Mouse (Mus musculus): ENCODE data around the gene Gpr85.
A peak's percentile ranks its signal among the peaks of the same experiment; 100 is the strongest.
"Not testable (repeated sequence)": the region's sequence is repeated elsewhere in the genome, so short reads cannot be mapped to it uniquely, and the experiment has no call there.

Gene Gpr85

DNA sequence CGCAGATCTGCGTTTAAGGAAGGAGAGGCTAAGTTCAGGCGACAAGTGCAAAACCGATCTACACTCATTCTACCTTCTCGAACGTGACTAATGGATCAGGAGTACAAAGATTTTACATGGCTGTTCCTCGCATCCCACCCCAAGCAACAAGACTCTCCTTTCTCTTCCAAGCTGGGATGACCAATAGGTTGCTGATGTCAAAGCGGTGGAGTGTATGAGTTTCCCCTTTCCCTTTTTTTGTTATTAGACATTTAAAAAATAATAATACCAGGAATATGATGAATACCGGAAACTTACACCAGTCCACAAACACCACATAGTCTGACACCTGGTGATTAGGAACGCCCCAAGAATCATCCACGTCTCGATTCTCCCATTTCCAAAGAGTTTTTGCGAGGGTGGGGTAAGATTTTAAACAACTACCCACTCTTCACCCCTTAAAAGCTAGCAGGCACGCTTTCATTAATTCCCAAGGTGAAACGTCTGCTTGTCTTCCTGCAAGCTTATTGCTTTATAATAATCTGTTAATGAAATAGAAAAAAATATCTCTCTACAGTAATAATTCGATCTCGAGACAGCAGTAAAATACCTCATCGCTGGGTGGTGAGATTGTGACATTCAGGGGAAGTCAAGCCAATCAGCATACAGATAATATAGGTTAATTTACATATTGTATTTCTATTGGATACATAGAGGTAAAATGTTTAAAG is at the start of gene Gpr85:
TSS of gene Gpr85 (minus strand) at position 598 of the 710 bp plus-strand sequence.
- no peak for DNase-seq

DNA sequence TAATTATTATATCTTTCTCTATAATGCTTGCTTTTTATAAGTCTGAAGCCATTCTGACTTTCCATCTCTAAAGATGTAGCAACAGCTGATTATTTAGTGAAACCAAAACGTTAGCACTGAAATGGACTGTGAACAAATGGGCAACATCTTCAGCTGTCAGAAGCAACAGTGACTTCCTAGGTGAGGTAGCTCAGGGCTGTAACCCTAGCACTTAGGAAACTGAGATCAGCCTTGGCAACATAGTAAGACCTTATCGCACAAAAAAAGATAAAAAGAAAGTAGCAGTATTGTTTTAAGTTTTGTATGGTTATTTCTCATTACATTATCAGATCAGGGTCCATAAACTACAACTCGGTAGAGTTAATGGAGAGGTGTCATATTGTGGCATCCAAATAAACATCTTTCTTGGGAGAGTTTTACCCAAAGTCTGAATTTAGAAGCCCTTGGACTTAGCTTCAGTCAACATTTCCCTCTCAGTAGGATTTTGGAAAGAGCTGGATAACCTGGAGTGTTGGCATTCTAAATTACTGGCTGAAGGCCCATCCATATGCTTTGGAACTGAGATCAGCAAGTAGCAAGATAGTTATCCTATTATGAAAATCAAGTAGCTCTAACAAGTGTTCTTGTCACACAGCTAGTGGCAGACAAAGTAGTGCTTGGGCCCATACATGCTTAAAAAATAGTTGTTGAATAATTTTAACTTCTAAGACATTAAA is 45.3 kb upstream of the Gpr85 start:
- DNase-seq: no peak

DNA sequence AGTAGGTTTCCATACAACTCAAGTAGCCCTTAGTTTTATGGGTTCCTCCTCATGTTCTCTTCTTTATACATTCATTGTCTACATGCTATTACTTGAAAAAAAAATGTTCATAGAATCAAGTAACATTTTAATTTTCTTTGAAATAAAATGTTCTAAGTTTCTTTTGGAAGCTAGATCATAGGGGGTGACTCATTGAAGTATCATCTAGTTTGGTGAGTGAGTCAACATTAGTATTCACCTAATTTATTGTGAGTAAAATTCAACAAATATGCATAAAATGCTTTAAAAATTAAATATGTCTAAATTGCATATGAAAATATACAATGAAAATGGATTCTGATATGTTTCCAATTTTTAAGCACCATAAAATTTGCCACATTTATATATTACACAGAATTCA is 43.2 kb upstream of the Gpr85 start:
- no peak for DNase-seq

DNA sequence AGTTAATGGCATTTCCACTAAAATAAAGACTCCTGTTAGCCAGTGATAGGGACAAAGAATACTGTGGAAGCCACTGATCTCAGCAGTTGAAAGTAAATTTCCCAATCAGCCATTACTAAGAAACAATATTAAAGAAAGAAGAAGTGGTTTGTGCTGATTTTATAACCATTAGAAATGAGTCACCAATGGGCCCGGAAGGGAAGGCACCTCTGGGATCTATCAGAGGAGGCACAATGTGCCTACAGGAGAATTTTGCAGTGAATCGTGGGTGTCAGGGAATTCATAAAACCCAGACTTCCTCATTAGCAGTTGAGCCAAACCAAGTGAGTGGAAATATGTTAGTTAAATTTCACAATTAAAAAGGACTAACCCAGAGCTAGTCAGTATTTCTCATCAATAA is 34.2 kb upstream of the Gpr85 start:
- DNase-seq: no peak

DNA sequence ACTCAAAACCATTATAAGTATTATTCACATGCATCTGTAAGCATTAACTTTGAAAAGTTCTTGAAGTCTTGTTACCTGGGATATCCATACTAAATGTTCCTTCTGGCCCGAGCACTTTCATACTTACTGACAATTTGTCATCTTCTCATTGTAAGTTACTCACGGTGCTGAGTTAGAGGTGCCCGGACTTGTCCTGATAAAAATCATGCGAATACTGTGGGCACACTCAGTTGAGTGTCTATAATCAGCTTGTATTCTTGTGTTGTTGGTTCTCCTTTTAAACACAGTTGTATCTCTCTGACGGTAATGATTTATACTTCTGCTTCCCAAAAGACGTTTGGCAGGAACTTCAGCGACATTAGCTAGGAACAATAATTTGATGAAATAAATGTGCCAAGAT is 32.3 kb upstream of the Gpr85 start:
- peak in 1 of 2 experiments; percentile 3 for DNase-seq

DNA sequence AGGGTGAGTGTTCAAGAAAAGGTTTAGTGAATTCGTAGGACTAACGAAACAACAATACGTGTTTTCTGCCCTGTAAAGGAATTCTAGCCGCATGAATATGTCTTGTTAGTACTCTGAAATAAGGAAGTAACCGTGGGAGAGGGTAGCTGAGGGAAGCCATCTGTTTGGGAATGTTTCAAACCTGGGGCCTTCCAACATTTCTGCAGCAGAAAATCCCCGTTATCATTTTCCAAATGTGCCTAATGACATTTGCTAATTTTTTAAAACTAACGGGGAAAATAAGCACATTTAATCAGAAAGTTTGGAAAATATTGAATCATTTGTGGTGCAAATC is 31.9 kb upstream of the Gpr85 start:
- no peak for DNase-seq

DNA sequence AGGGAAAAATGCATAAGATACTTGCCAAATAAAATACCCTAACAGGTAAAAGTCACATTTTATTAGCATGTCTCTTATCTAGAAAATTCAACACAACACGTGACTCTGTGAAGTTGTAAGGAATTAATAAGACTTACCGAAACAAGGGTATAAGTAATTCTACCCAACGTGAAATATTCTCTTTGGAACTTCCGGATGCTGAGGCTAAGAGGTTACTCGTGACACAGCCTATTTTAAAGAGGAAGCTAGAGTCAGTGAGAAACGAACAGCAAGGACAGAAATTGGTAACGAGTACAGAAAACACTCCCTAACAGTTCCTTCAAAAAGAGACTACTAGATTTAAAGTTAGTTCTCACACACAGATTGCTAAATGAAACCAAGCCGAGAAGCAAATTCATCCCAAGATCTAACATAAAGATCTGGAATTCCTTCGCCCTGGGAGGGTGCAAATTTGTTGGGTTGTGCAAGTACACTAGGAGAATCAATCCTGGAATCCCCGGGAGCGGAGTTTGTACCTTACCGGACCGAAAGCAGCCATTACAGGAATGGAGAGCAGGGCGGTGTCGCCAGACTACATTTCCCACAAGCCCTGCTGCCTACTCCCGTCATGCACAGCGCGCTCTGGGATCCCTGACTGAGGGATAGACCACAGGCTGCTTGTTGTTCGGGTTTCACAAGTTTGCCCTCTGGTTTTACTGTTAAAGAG is 31.3 kb upstream of the Gpr85 start, which contains the start of gene 2610001J05Rik:
TSS of gene 2610001J05Rik (minus strand) at position 600 of the 706 bp plus-strand sequence.
- DNase-seq: peak; percentile 92

DNA sequence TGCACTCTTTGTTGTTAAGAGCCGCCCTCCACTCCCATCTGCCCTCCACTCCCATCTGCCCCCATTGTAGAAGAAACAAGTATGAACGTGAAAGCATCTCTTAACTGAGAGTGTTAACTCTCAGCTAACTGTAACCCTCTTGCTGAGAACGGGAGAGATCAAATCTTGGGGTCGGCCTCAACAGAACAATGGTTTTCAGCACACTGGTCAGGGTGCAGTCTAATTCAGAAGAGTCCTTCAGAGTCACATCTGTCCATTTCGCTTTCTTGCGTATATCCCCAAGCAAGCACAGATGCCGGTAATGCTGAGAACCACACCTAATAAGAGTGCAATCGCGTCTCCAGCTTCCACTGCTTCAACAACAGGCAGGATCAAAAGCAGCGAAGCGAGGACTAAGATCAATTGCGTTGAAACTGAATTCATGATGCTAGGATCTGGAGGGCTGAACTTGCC is 30.6 kb upstream of the Gpr85 start:
- DNase-seq: peak in 1 of 2 experiments; percentile 5

DNA sequence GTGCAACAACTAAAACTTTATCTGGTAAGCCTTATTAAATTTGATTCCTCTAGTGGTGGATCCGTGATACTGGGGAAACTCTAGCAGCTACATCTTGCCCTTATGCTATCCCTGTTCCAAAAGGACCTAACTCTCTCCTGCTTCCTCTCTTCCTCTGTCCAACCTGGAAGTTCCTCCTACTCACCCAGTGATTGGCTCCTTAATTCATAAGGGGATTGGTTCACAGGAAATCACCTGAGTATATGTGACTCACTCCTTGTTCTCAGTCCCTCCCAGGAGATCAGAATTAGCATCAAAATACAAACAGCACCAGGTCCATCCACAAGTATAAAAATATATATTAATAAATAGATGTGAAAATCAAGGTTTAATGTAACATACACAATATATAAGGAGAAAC is 20.9 kb upstream of the Gpr85 start:
- no peak for DNase-seq

DNA sequence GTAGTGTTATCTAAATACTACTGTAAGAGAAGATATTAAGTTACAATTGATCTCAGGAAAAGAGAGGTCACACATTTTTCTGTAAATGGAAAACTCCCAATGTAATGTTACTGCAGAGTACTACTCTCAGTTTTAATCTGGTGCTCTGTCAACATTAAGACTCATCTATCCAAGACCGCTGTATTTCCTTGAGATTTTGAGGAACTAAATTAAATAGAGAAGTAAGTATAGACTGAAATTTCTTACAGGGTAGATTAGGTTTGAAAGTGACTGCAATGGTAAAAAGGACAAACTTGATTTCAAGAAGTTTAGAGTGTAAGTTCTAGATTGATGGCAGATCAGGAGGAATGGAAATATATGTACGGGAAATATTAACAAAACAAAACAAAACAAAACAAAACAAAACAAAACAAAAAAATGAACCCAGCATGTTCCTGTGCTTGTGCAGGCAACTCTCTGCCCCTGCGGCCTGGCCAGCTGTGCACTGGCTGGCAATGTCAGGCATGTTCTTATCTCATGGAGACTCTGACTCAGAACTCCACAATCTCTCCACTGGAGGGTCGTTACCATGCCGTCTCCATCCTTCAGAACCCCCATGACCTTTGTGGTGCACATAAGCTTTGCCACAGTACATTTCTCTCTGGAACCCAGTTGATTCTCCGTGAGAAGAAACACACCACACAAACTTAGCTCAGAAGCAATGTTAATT is 20.3 kb upstream of the Gpr85 start:
- DNase-seq: no peak

DNA sequence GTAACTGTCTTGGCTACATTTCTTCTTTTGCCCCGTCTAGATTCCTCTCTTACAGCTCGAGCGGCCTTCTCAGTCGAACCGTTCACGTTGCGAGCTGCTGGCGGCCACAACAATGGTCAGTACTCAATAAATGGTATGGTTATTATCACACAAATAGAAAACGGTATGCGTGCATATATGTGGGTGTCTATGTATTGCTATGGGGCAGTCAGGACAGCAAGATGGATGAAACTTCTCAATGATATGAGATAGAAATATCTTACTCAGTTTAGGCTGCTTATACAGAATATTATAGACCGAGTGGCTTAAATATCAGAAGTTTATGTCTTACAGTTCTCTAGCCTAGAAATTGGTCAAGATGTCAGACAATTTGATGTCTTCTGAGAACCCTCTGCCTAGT is 14.5 kb upstream of the Gpr85 start:
- DNase-seq: no peak

DNA sequence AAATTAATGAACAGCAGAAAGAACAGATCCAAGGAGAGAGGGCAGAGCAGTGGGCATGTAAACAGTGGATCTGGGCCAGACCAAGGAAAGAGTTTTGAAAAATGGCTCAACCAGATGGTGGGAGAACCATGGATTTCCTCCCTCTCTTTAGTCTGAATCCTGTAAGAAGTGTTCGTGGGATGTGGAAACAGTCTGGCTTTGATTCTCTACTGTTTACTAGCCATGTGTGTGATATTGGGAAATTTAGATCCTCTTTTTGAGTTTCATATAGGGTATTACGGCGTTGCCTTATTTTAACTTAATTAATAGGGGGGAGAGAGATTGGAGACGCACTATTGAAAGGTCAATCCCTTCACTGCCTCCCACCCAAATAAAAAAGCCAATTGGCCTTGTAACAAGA is 13.5 kb upstream of the Gpr85 start:
- DNase-seq: no peak

DNA sequence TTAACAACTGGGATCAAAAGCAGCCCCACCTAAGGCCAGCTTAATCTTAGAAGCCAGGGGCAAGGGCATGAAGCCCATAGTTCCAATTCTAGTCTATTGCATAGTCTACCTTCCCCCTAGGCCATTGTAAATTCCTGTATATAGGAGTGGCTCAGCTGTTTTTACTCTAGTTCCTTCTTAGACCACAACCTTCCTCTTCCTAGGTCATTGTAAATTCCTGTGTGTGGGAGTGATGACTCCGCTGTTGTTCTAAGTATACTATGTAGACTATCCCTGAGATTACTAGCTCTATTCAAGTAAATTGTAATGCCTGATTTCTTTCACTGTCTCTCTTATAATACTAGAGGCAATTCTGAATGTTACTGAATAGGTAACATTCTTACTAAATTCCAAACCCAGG is 6.3 kb upstream of the Gpr85 start:
- not testable (repeated sequence) for DNase-seq

DNA sequence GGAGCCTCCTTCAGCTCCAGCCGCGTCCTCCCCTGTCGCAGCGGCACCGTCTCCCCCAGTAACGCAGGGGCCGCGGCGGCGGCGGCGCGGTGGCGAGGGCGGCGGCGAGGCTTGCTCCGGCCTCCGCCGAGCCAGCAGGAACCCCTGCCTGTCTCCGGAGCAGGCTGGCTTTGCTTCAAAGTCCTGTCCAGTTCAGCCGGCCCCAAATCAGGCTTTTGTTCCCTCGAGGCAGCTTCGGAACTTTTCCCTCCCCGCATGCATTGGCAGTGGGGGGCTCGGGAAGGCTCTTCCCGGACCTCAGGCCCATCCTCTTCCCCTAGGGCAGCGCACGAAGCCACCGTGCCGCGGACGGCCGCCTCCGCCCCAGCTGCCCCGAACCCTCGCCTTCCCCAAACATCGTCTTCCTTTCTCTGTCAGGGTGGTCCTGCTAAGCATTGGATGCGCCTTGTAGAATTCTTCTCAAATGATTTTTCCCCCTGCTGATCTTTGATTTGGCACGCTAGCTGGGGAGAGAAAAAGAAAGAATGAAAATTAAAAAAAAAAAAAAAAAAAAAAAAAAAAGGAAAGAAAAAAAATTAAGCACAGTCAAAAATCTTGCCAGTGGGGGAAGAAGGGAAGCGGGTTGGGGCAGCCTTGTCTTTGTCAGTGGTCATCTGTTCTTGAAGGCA is 931 bp downstream of the Gpr85 start:
- peak; percentile 22 to 49 for DNase-seq

DNA sequence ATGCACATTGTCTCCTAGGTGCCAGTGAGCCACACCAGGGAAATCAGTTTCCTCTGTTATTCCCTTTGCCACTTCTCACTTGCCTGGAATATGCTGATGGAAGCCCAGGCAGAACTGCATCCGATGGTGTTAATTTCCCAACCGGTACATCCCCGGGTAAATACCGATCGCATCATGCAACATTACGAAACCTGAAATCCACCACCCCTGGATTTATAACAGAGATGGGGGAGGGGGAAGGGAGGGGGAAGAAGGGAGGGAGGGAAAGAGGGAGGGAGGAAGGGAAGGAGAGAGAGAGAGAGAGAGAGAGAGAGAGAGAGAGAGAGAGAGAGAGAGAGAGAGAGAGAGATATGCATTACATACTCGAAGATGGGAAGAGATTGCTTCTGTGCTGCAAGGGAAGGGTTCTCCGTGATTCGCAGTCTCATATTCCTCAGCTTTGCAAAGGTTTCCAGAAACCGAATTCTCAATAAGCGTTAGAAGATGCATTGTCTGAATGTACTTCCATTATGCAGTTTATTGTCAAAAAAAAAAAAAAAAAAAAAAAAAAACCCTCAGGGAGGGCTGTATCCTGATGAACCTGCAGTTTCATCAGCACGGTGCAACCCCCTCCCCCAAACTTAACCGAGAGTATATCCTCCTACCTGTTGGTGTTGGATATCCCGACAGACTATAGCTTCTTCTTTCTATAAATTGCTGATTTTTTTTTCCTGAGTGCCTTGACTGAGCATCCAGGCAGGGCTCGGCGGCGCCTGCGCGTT is 1.6 kb downstream of the Gpr85 start:
- DNase-seq: no peak

DNA sequence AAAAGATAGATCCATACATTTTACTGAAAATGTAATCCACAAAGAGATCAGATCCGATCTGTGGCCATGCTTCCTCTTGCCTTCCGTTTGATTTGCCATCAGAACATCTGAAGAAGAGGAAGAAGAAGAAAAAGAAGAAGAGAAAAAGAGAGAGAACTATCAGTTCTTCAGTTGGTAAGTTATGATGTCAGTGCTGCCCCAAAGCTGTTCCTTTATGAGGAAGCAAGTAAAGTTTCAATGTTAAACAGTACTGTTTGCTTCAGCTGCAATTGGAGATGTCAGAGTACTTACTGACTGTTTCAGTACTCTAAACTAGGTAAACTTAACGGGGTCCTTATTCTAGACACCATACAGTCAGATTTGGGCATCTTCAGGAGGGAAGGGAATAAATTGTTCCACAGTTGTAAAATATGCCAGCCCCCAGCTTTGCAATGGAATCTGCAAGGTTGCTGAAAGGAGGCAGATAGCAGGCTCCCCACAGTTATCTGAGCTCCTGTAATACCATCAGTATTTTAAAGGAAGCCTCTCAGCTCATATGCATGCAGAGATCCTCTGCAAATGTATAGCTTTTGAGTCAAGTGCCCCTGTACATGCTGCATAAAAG is 2.7 kb downstream of the Gpr85 start:
- DNase-seq: no peak

DNA sequence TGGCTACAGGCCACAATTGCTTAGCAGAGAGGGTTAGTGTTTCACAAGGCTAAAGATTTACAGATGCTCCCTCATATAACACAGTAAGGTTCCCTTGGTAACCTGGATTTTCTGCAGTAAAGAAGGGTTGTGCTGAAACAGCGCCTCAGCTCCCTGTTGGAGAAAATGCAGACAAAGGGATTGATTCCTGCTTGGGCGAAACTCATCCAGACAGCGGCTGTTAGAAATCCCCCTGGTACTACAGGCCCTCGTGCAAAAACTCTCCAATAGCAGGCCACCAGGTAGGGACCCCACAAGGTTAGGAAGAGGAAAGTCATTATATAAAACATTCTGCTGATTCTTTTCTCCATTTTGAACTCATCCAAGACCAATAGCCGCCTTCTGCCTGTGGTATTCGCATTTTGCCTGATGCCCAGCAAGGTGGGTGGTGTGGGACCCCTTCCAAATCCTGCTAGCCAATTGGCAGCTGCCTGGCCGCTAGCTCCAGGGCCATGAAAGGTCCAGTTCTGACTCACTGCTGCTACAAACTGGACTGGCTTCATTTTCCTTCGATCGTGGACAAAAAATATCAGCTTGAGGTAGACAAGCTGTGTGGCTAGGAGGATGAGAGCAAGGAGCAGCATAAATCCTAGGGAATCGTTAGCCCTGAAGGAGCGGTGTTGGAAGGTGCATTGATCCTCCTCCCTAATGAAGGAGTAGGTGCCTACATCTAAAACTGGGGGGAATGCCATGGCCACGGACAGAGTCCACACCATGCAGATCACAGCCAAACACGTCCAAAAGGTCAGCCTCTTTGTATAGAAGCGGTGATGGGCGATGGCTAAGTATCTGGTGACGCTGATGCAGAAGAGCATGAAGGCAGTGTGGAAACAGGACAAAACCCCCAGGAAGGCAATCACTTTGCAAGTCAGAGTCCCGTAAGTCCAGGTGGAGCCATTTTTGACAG is 3.7 kb downstream of the Gpr85 start:
- no peak for DNase-seq

DNA sequence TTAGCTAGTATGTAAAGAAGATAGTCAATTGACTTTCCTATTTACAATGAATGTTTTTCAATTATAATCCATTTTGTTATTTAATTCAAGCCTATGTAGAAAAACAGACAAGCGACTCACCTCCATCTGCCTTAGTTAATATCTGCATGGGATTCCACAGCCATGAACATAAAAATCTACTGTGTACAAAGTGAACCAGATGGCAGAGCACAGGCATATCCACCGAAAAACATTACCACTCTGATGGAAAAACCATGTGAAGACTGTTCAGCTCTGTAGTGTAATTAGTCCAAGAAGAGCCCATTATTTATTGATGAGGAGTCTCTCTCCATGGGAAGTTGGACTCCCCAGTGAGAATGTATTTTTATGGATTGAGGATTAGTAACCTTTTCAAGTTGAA is 7.0 kb downstream of the Gpr85 start:
- no peak for DNase-seq

DNA sequence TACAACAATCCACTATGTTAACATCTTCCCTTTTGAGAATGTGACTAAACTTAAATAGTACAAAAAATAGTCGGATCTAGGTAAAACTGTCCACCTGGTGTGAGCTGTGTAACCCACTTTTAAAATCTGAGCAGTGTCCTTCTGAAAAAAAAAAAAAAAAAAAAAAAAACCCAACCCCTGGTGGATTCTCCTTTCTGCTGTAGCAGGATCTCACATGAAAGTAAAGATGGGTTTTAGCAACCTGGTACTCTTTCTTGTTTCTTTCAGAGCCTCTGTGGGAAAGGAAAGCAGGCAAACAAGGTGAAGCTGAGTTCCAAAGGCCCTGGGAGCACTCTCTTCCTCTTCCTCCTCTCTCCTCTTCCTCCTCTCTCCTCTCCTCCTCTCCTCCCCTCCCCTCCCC is 10.9 kb downstream of the Gpr85 start:
- DNase-seq: no peak

DNA sequence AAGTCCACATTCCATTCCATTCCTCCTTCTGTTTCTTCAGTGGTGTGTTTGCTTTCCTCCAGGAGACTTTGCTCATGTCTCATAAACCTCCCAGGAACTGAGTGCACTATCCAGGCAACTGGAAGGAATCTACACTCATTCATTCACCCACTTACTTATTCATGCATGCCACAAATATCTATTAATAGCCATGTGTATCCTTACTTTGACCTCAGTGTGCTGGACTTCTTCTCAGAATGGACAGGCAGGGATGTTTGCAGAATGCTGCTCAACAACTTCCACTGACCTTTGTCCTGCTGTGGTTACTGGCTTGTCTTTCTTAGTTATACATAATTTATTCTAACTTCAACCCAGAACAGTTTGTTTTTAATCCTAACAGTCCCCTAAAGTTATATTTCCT is 23.1 kb downstream of the Gpr85 start:
- DNase-seq: peak; percentile 66 to 90
